Mouse (Mus musculus): Measurements from ENCODE around the gene Cdkl3. TPM values are rescaled to one million over a fixed set of nuclear protein-coding genes. Genes with fewer than 3 reads are reported as not detected.
A peak's percentile ranks its signal among the peaks of the same experiment; 100 is the strongest.

The Cdkl3 gene
- polyA plus RNA-seq, 1 experiment, result 2.2 TPM

GRCm38 (mm10) chr11:52064398-52064797 is 60.4 kb downstream of the Cdkl3 start:
- Histone ChIP-seq H3K4me3 (no peak overlapping the region), H3ac (ENCODE audit: control insufficient read depth, insufficient read length) (no peak overlapping the region), H3K4me2 (ENCODE audit: low read depth) (no peak overlapping the region), H3K36me3 (ENCODE audit: control insufficient read depth, insufficient read depth) (no peaks in the 10 kb centered on the region), H3K27me3 (ENCODE audit: control insufficient read depth, insufficient read depth, insufficient read length) (no peaks in the 10 kb centered on the region), H3K79me2 (ENCODE audit: control insufficient read depth, insufficient read depth) (no peaks in the 10 kb centered on the region)
- TF ChIP-seq REST (IDR thresholded peaks at IDR 0.05; ENCODE audit: insufficient read depth, insufficient read length), result no peak
- TF ChIP-seq MYOG (IDR thresholded peaks at IDR 0.05; ENCODE audit: control insufficient read depth in 1 of 3, insufficient read depth in 1 of 3, insufficient read length in 2 of 3, low read depth in 2 of 3), result no peak
- no peak for TF ChIP-seq POLR2A (IDR thresholded peaks at IDR 0.05; ENCODE audit: insufficient read length, low read depth)
- TF ChIP-seq CEBPB (IDR thresholded peaks at IDR 0.05; ENCODE audit: insufficient read depth, poor library complexity, severe bottlenecking), result no peak
- TF ChIP-seq TCF12 (IDR thresholded peaks at IDR 0.05; ENCODE audit: insufficient read depth, poor library complexity, severe bottlenecking), result no peak
- no peak for TF ChIP-seq SRF (IDR thresholded peaks at IDR 0.05; ENCODE audit: control insufficient read depth, insufficient read length, low read depth)
- TF ChIP-seq E2F4 (IDR thresholded peaks at IDR 0.05; ENCODE audit: insufficient read depth), result no peak
- TF ChIP-seq MAX (IDR thresholded peaks at IDR 0.05; ENCODE audit: low read depth), result no peak
- no peak for TF ChIP-seq POLR2AphosphoS2 (IDR thresholded peaks at IDR 0.05; ENCODE audit: insufficient read length, low read depth)
- no peak for TF ChIP-seq USF1 (IDR thresholded peaks at IDR 0.05; ENCODE audit: low read depth)
- TF ChIP-seq MYOD1 (IDR thresholded peaks at IDR 0.05; ENCODE audit: control insufficient read depth in 1 of 3, insufficient read length in 2 of 3, low read depth in 2 of 3), result no peak
- TF ChIP-seq TCF3 (IDR thresholded peaks at IDR 0.05; ENCODE audit: insufficient read length, low read depth), result no peak

- no peak overlapping the region for H3ac ChIP-seq (ENCODE audit: control insufficient read depth, insufficient read length)
- H3K36me3 ChIP-seq (ENCODE audit: control insufficient read depth, insufficient read depth), result no peaks in the 10 kb centered on the region
- TF ChIP-seq MYOD1 (IDR thresholded peaks at IDR 0.05; ENCODE audit: control insufficient read depth in 1 of 3, insufficient read length in 2 of 3, low read depth in 2 of 3) (no peak), TCF3 (IDR thresholded peaks at IDR 0.05; ENCODE audit: insufficient read length, low read depth) (no peak), POLR2AphosphoS2 (IDR thresholded peaks at IDR 0.05; ENCODE audit: insufficient read length, low read depth) (no peak)
- H3K4me2 ChIP-seq (ENCODE audit: low read depth), result no peak overlapping the region
- no peaks in the 10 kb centered on the region for H3K79me2 ChIP-seq (ENCODE audit: control insufficient read depth, insufficient read depth)
- no peaks in the 10 kb centered on the region for H3K27me3 ChIP-seq (ENCODE audit: control insufficient read depth, insufficient read depth, insufficient read length)
- no peak overlapping the region for H3K4me3 ChIP-seq
Measured at GRCm38 (mm10) chr11:52065841-52066240, 61.8 kb downstream of the Cdkl3 start.

GRCm38 (mm10) chr11:52071768-52072167 is 67.7 kb downstream of the Cdkl3 start:
- no peak overlapping the region for H3ac ChIP-seq (ENCODE audit: control insufficient read depth, insufficient read length)
- TF ChIP-seq MYOG (IDR thresholded peaks at IDR 0.05; ENCODE audit: control insufficient read depth in 1 of 3, insufficient read depth in 1 of 3, insufficient read length in 2 of 3, low read depth in 2 of 3), result peak in 1 of 3 experiments; percentile 78
- no peak for TF ChIP-seq REST (IDR thresholded peaks at IDR 0.05; ENCODE audit: insufficient read depth, insufficient read length)
- no peak for TF ChIP-seq MAX (IDR thresholded peaks at IDR 0.05; ENCODE audit: low read depth)
- no peak for TF ChIP-seq SRF (IDR thresholded peaks at IDR 0.05; ENCODE audit: control insufficient read depth, insufficient read length, low read depth)
- TF ChIP-seq POLR2A (IDR thresholded peaks at IDR 0.05; ENCODE audit: insufficient read length, low read depth), result peak; percentile 39
- peak; percentile 29 for TF ChIP-seq TCF3 (IDR thresholded peaks at IDR 0.05; ENCODE audit: insufficient read length, low read depth)
- peak; percentile 98 for TF ChIP-seq CEBPB (IDR thresholded peaks at IDR 0.05; ENCODE audit: insufficient read depth, poor library complexity, severe bottlenecking)
- TF ChIP-seq TCF12 (IDR thresholded peaks at IDR 0.05; ENCODE audit: insufficient read depth, poor library complexity, severe bottlenecking), result peak; percentile 77
- peak in 2 of 3 experiments; percentile 57 to 78 for TF ChIP-seq MYOD1 (IDR thresholded peaks at IDR 0.05; ENCODE audit: control insufficient read depth in 1 of 3, insufficient read length in 2 of 3, low read depth in 2 of 3)
- no peak for TF ChIP-seq USF1 (IDR thresholded peaks at IDR 0.05; ENCODE audit: low read depth)
- TF ChIP-seq POLR2AphosphoS2 (IDR thresholded peaks at IDR 0.05; ENCODE audit: insufficient read length, low read depth), result no peak

GRCm38 (mm10) chr11:52073528-52074170 is 69.6 kb downstream of the Cdkl3 start:
- Histone ChIP-seq H3K4me2 (ENCODE audit: low read depth) (peak overlapping the region; percentile 35), H3K79me2 (ENCODE audit: control insufficient read depth, insufficient read depth) (no peaks in the 10 kb centered on the region), H3ac (ENCODE audit: control insufficient read depth, insufficient read length) (no peak overlapping the region), H3K4me3 (no peak overlapping the region), H3K36me3 (ENCODE audit: control insufficient read depth, insufficient read depth) (no peaks in the 10 kb centered on the region), H3K27me3 (ENCODE audit: control insufficient read depth, insufficient read depth, insufficient read length) (no peaks in the 10 kb centered on the region)
- TF ChIP-seq CEBPB (IDR thresholded peaks at IDR 0.05; ENCODE audit: insufficient read depth, poor library complexity, severe bottlenecking) (no peak), E2F4 (IDR thresholded peaks at IDR 0.05; ENCODE audit: insufficient read depth) (no peak), REST (IDR thresholded peaks at IDR 0.05; ENCODE audit: insufficient read depth, insufficient read length) (no peak), MYOG (IDR thresholded peaks at IDR 0.05; ENCODE audit: control insufficient read depth in 1 of 3, insufficient read depth in 1 of 3, insufficient read length in 2 of 3, low read depth in 2 of 3) (peak in 2 of 3 experiments; percentile 12 to 75), TCF12 (IDR thresholded peaks at IDR 0.05; ENCODE audit: insufficient read depth, poor library complexity, severe bottlenecking) (peak; percentile 12), MYOD1 (IDR thresholded peaks at IDR 0.05; ENCODE audit: control insufficient read depth in 1 of 3, insufficient read length in 2 of 3, low read depth in 2 of 3) (peak; percentile 62 to 81 (median 80)), POLR2A (IDR thresholded peaks at IDR 0.05; ENCODE audit: insufficient read length, low read depth) (no peak), TCF3 (IDR thresholded peaks at IDR 0.05; ENCODE audit: insufficient read length, low read depth) (no peak), SRF (IDR thresholded peaks at IDR 0.05; ENCODE audit: control insufficient read depth, insufficient read length, low read depth) (no peak), USF1 (IDR thresholded peaks at IDR 0.05; ENCODE audit: low read depth) (no peak)

More at GRCm38 (mm10) chr11:52071768-52072167, 67.7 kb downstream of the Cdkl3 start:
- Histone ChIP-seq H3K27me3 (ENCODE audit: control insufficient read depth, insufficient read depth, insufficient read length) (no peaks in the 10 kb centered on the region), H3K79me2 (ENCODE audit: control insufficient read depth, insufficient read depth) (no peaks in the 10 kb centered on the region), H3K4me2 (ENCODE audit: low read depth) (peak overlapping the region; percentile 83), H3K36me3 (ENCODE audit: control insufficient read depth, insufficient read depth) (no peaks in the 10 kb centered on the region), H3K4me3 (no peak overlapping the region)
